Mouse (Mus musculus) spleen, adult 2 months (tissue): ENCODE results near the gene Parp14.

Experiments used
- CTCF ChIP-seq: fragments of 200-500 bp; IDR thresholded peaks from 2 replicates; pipeline ENCODE4 v1.5.1; 2011; ENCODE audit warnings: mild to moderate bottlenecking, inconsistent platforms; ENCODE audit not compliant: insufficient read depth, insufficient read length, insufficient replicate concordance; ENCODE audit errors: extremely low read depth
- POLR2A ChIP-seq: fragments of 200-500 bp; IDR thresholded peaks from 2 replicates; pipeline ENCODE4 v1.6.1; 2011; ENCODE audit warnings: low read depth, low read length, inconsistent platforms

- TF ChIP-seq CTCF (no peak), POLR2A (no peak)
Observed at GRCm38 (mm10) chr16:35894997-35895396, 23.7 kb upstream of the Parp14 start.
